Mouse (Mus musculus) liver, adult (tissue): ENCODE measurements around the gene Klhl23.

Experiments
- GATA4 ChIP-seq: IDR thresholded peaks from 2 replicates; pipeline ENCODE4 v1.6.1; 2014; ENCODE audit warnings: mild to moderate bottlenecking, low read length; ENCODE audit not compliant: insufficient replicate concordance

Gene Klhl23

GRCm38 (mm10) chr2:69883990-69884391, 62.2 kb downstream of the Klhl23 start:
- no peak for TF ChIP-seq GATA4

- no peak for TF ChIP-seq GATA4
These were observed 62.8 kb downstream of the Klhl23 start for GRCm38 (mm10) chr2:69884581-69884980.

GRCm38 (mm10) chr2:69885050-69885449, 63.3 kb downstream of the Klhl23 start:
- TF ChIP-seq GATA4, result no peak

GRCm38 (mm10) chr2:69885451-69886305, 63.9 kb downstream of the Klhl23 start, which contains the start of gene Mettl5:
Gene Mettl5 (minus strand): TSS chr2:69885615.
- no peak; the same call in 1 of the 2 replicates for TF ChIP-seq GATA4
